Mouse (Mus musculus): ENCODE measurements around the gene 1700125H20Rik.

DNA sequence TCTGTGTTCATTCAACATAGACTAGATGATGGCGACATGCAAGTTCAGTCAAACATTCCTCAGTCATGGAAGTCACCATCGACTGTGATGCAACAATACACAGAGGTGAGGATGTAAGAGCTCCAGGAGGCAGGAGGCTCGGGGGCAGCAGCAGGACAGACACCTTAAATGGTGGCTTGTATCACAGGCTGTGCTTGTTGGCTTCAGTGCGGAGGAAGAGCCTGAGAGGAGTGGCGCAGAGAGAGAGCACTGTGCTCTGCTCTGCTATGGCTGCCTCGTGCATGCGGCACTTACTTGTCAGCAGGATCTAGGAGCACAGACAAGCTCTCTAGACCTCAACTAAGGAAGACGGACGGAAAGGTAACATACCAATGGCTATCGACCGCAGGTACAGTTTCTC is 24.0 kb downstream of the 1700125H20Rik start:
- TF ChIP-seq CTCF (IDR thresholded peaks at IDR 0.05; ENCODE audit: low read depth): no peak
- TF ChIP-seq EP300 (IDR thresholded peaks at IDR 0.05; ENCODE audit: low read depth): no peak
